Mouse (Mus musculus): ENCODE results near the gene Abhd12.

The Abhd12 gene

GRCm38 (mm10) chr2:150816676-150817402, 87.7 kb downstream of the Abhd12 start:
- peak in 1 of 2 experiments; percentile 77 for DNase-seq (ENCODE audit: inconsistent age in 2 of 2, low spot score in 1 of 2)

- no peak for DNase-seq (ENCODE audit: inconsistent age in 2 of 2, low spot score in 1 of 2)
These were observed 91.7 kb downstream of the Abhd12 start for GRCm38 (mm10) chr2:150812816-150813215.

DNA sequence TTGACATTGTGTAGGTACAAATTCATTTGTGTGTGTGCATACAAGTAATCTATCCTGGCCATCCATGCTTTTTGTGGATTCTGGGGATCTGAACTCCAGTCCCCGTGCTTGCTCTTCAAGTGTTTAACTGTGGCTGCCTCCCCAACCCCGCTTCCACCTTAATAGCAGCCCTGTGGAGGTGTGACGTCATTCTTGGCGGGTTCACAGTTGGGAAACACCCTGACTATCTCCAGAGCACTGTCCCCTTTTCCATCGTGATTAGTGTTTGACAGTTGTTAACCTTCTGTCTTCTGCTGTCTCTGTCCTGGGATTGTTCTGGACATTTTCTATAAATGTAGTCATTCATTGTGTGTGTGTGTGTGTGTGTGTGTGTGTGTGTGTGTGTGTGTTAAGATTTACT, 93.9 kb downstream of the Abhd12 start:
- DNase-seq (ENCODE audit: inconsistent age in 2 of 2, low spot score in 1 of 2) = no peak

DNA sequence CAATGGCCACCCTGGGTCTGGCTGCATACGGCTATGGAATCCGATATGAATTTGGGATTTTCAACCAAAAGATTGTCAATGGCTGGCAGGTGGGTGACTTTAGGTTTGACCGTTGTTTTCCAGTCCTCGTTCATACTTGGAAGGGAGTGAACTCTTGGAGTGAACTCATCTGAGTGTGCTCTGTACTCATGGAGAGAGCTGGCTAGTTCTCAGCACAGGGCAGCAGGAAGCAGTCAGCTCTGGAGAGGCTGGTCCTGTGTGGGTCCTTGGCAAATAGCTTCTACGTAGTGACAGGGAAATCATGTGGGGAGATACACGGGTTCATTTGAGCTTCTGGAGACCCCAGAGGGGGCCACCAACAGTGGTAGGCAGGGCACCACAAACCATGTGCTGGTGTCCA, 95.7 kb downstream of the Abhd12 start:
- DNase-seq (ENCODE audit: inconsistent age in 2 of 2, low spot score in 1 of 2) = no peak

DNA sequence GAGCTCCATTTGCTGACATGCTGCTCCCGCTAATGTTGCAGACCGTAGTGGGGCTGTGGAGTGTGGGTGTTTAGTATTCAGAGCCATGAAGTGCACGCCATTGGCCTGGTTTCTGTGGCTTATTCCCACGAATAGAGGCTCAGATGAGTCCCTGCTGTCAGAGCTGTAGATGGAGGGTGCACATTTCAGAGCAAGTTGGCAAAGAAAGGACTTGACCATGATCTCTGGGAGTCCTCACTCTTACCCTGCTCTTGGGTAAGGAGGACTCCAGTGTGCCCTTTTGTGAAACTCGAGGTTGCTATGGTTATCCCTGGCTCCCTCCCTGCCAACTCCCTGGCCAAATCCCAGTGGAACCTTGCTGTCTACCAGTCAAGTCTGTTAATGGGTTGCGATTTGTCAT, 96.2 kb downstream of the Abhd12 start:
- DNase-seq (ENCODE audit: inconsistent age in 2 of 2, low spot score in 1 of 2) = peak in 1 of 2 experiments; percentile 61

GRCm38 (mm10) chr2:150803035-150803434, 101.5 kb downstream of the Abhd12 start:
- DNase-seq (ENCODE audit: inconsistent age in 2 of 2, low spot score in 1 of 2) = peak in 1 of 2 experiments; percentile 71

DNA sequence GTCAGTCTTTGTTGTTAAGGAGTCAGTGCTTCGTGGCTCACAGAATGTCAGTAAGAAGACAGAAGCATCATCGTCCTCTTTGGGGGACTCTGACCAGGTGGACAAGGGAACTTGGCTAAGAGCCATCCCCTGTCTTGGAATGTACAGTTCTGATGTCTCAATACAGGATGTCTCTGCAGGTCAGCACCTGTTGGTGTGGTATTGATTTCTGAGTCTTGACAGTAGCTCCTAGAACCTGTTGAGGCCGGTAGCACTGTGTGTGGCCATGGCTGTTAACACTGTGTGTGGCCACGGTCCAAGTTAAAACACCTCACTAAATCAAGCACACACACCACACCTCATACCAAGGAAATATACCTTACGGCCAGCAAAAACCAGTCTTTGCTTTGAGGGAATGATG, 103.9 kb downstream of the Abhd12 start:
- DNase-seq (ENCODE audit: inconsistent age in 2 of 2, low spot score in 1 of 2) = no peak

DNA sequence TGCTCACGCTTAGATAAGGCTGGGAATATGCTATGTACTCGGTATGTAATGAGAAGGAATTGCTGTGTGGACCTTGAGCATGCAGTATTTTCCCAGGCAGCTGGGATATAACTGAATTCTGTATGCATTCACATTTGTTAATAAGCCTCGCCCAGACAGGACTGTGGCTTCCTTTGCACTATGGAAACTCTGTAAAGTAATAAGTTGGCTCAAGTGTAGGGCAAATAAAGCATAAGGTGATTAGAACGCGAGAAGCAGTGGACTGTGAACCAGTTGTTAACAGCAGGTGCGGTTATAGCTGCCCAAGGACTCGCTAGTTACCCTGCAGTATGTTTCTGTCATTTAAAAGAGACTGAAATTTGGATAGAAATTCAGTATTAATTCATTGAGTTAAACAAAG, 106.5 kb downstream of the Abhd12 start:
- DNase-seq (ENCODE audit: inconsistent age in 2 of 2, low spot score in 1 of 2) = no peak

DNA sequence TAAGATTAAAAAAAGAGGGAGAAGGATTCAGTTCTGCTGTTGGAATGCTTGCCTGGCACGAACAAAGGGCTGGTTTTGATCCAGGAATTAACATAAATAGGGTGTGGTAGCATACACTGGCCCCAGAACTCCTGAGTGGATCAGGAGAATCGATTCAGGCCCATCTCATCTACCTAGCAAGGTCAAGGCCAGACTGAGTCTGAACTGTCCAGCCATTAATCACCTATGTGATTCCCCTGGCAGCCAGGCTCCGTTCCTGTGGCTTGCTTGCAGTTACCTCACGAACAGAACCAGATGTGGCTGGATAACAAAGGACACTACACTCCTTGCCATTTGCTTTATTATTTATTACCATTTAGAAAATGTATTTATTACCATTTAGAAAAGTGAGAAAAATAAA, 111.2 kb downstream of the Abhd12 start:
- peak; percentile 40 to 59 for DNase-seq (ENCODE audit: inconsistent age in 2 of 2, low spot score in 1 of 2)

DNA sequence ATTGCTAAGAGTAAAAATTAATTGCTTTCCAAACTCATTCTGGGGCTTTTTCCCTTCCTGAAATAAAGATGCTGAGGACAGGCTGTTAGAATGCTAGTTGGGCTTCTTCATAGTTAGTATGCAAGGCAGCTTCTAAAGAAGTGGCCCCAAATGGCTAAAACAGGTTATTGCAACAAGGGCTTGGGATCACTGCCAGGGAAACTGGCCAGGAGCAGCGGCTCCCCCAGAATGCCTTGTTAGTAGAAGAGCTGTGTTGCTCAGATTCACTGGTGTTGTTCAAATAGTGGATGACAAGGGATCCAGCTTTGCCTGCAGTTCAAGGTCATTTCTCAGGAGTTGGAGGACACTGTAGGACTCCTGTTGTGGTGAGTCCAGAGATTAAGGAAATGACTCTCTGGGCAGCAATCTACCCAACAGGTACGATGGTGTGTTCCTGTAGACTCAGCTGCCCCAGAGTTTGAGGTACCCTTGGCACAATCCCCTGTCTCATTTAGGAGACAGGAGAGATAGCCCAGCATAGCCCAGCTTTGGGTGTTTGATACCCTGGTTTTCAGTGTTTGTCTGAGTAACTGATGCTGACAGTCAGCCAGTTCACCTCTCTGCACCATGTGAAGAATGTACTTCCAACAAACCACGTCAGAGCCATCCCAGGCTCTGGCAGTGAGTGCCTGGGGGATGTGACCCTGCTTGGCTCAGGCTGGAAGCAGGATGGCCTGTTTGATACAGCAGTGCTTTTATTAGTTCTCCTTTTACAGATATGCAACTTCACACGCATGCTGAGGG, 115.6 kb downstream of the Abhd12 start:
- peak; percentile 79 to 93 for DNase-seq (ENCODE audit: inconsistent age in 2 of 2, low spot score in 1 of 2)

DNA sequence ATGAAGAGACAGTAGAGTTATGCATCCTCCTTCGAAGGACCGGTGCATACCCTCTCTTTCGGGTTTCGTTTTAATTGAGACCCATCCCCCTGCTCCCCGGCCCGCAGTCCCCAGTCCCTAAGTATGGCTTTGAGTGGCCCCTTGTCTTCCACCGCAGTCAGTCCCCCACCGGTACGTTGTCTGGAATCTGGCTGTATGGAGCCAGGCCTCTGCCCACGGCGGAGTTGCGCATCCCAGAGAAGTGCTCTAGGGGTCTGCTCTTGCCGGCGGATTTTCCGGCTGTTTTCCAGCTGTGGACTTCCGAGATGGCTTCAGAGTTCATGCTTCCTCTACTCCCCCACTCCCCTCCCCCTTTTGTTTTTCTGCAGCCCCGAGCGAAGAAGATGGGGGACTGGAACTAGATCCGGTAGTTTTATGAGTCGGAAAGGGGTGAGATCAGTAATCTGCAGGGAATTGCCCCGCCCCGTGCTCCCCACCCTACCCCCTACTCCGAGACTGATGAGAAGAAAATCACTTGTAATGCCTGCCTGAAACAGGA, 117.2 kb downstream of the Abhd12 start:
- DNase-seq (ENCODE audit: inconsistent age in 2 of 2, low spot score in 1 of 2) = peak; percentile 35 to 58

DNA sequence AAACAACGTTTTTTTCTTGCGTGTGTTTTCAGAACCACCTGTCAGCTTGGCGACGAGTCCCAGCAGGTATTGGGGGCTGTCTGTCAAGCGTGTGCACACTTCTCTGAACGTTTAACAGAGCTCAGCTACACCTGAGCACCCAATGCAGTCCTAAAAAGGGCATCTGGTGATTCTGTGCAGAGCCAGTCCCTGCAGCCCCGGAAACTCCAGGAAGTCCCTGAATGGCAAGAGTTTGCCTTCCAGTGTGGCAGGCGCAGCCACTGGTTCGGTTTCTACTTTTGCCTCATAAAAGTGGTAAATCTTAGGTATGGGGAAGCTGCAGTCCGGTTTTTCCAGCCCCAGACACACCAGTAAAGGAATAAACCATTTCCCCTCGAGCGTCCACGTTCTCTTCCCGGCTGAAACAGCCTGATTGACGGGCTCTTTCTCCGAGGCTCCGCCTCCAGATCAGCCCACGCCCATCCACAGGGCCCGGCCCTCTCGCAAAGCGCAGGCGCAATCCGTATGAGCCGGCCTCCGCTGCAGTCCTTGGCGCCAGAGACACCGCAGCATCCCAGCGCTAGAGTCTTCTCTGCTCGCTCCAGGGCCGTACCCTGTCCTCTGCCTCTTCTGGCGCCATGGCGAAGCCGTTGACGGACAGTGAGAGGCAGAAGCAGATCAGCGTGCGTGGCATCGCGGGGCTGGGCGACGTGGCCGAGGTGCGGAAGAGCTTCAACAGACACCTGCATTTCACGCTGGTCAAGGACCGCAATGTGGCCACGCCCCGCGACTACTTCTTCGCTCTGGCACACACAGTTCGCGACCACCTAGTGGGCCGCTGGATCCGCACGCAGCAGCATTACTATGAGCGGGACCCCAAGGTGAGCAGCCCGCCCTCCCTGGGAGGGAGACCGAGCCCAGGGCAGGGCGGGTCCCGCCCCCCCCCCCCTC, 118.0 kb downstream of the Abhd12 start, which contains the start of gene Pygb:
TSS of gene Pygb (plus strand) at position 485 of the 930 bp plus-strand sequence.
- peak; percentile 90 to 94 for DNase-seq (ENCODE audit: inconsistent age in 2 of 2, low spot score in 1 of 2)

DNA sequence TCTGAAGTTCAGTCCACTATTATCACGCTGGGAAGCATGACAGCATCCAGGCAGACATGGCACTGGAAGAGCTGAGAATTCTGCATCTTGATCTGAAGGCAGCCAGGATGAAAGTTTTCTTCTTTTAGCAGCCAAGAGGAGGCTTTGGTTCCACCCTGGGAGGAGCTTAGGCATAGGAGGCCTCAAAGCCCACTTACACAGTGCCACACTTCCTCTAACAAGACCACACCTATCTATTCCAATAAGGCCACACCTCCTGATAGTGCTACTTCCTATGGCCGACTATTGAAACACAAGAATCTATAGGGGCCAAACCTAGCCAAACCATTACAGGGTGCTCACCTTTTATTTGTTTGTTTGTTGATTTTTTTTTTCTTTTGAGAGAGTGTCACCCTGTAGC, 121.7 kb downstream of the Abhd12 start:
- DNase-seq (ENCODE audit: inconsistent age in 2 of 2, low spot score in 1 of 2) = no peak

All from adrenal gland, adult (tissue).